Mouse (Mus musculus) olfactory bulb, adult 2 months (tissue): ENCODE measurements around the gene Gatad2a.

Source experiments
- CTCF ChIP-seq: fragments of 200-500 bp; IDR thresholded peaks from 2 replicates; pipeline ENCODE4 v1.5.1; 2012; ENCODE audit warnings: low read depth, mild to moderate bottlenecking, low read length, moderate library complexity; ENCODE audit not compliant: insufficient read depth
- POLR2A ChIP-seq: fragments of 200-500 bp; IDR thresholded peaks from 2 replicates; pipeline ENCODE4 v1.6.1; 2012; ENCODE audit warnings: mild to moderate bottlenecking, low read depth, low read length, moderate library complexity; ENCODE audit not compliant: insufficient read depth

- TF ChIP-seq CTCF (no peak), POLR2A (no peak)
Observed at GRCm38 (mm10) chr8:69907106-69907505, 89.1 kb downstream of the Gatad2a start.
